Mouse (Mus musculus) neural tube, embryonic 11.5 days (tissue): ENCODE data around the gene Adgrf5. TPM values are rescaled to one million over a fixed set of nuclear protein-coding genes. Genes with fewer than 3 reads are reported as not detected.

Experiments used
- ATAC-seq: fragments of 200-750 bp; cut with Nextera tagmentation; 2 replicates; pipeline ENCODE4 v1.8.0; 2017; ENCODE audit warnings: moderate number of reproducible peaks, mild to moderate bottlenecking, moderate TSS enrichment, moderate library complexity; ENCODE audit not compliant: insufficient read depth, low FRiP score, low TSS enrichment
- DNase-seq: peaks from one replicate; pipeline ENCODE4 v3.0.0-alpha.2; 2015; ENCODE audit warnings: low spot score
- H3K27ac ChIP-seq: fragments of 300-500 bp; sonication (generic); 2 replicates; pipeline ENCODE4 v1.5.1; 2014; ENCODE audit warnings: low read depth, mild to moderate bottlenecking, low read length
- H3K27me3 ChIP-seq: fragments of 300-500 bp; sonication (generic); 2 replicates; pipeline ENCODE4 v1.6.1; 2014; ENCODE audit warnings: mild to moderate bottlenecking, low read length, mixed read lengths; ENCODE audit not compliant: control insufficient read depth, insufficient read depth
- H3K36me3 ChIP-seq: fragments of 300-500 bp; sonication (generic); 2 replicates; pipeline ENCODE4 v1.6.1; 2014; ENCODE audit warnings: mild to moderate bottlenecking, low read length, moderate library complexity, mixed read lengths; ENCODE audit not compliant: control insufficient read depth, insufficient read depth
- H3K4me1 ChIP-seq: fragments of 300-500 bp; sonication (generic); 2 replicates; pipeline ENCODE4 v1.6.1; 2014; ENCODE audit warnings: low read length, mixed read lengths; ENCODE audit not compliant: control insufficient read depth, insufficient read depth
- H3K4me2 ChIP-seq: fragments of 300-500 bp; sonication (generic); 2 replicates; pipeline ENCODE4 v1.6.1; 2014; ENCODE audit warnings: low read depth, mild to moderate bottlenecking, moderate library complexity
- H3K4me3 ChIP-seq: fragments of 300-500 bp; sonication (generic); 2 replicates; pipeline ENCODE4 v1.5.1; 2014; ENCODE audit warnings: low read depth, low read length
- H3K9ac ChIP-seq: fragments of 300-500 bp; sonication (generic); 2 replicates; pipeline ENCODE4 v1.6.1; 2014; ENCODE audit warnings: mild to moderate bottlenecking, low read length
- H3K9me3 ChIP-seq: fragments of 300-500 bp; sonication (generic); 2 replicates; pipeline ENCODE4 v1.6.1; 2016; ENCODE audit warnings: low read length; ENCODE audit not compliant: control insufficient read depth
- WGBS: fragments of 180-500 bp; shearing (Covaris S2); extraction: QIAGEN DNeasy Blood & Tissue Kit; methylation state at CpG from one replicate; pipeline ENCODE4 v1.1.7; 2014; 5-methylcytosine and 5-hydroxymethylcytosine counted together
- polyA plus RNA-seq: library from polyadenylated mRNA; unstranded; fragments of >200 nt; fragmentation: Nextera tagmentation; extraction: Ambion mirVana; gene quantifications from 2 replicates; pipeline ENCODE4 v1.2.1, GENCODE M21; 2014

The Adgrf5 gene
- polyA plus RNA-seq, 1 experiment from 2014 or later, result 11.5 TPM

DNA sequence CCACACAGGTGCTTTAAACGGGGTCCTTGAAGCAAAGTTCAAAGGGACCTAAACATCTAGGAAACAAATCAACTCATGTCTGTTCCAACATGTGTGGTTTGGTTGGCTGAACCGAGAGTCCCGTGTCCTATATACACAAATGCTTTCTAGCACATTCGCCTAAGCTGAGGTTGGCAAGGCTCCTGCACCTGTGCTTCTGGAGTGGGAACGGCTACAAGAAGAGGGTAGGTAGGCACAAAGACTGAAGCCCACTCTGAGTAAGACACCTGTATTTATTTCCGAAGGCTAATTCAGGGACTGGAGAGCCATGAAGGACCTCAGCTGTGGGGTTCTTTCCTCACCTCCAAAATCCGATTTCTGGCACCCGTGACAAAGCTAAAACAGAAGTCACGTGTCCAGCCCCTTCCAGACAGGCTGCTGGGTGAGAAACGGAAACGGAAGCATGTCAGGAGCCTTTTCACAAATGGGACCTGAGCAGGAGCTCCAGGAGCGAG, 99.5 kb downstream of the Adgrf5 start:
- no peaks in the 10 kb centered on the region for H3K9me3 ChIP-seq
- no peak overlapping the region for H3K27ac ChIP-seq
- H3K36me3 ChIP-seq, result no peaks in the 10 kb centered on the region
- no peaks in the 10 kb centered on the region for H3K4me1 ChIP-seq
- no peak overlapping the region for H3K9ac ChIP-seq
- WGBS, result 81% methylated on average over 12 of the region's 12 CpGs
- no peak overlapping the region for H3K4me3 ChIP-seq
- no peak for DNase-seq
- no peak overlapping the region for H3K4me2 ChIP-seq
- no peaks in the 10 kb centered on the region for H3K27me3 ChIP-seq
- ATAC-seq, result no peak

- H3K27ac ChIP-seq, result no peak overlapping the region
- no peak overlapping the region for H3K9ac ChIP-seq
- no peaks in the 10 kb centered on the region for H3K9me3 ChIP-seq
- H3K4me3 ChIP-seq, result no peak overlapping the region
- H3K36me3 ChIP-seq, result no peaks in the 10 kb centered on the region
- peak; percentile 90 for DNase-seq
- no peaks in the 10 kb centered on the region for H3K27me3 ChIP-seq
- no peaks in the 10 kb centered on the region for H3K4me1 ChIP-seq
- WGBS, result 36% methylated on average over 19 of the region's 19 CpGs
- peak; percentile 93 for ATAC-seq
- H3K4me2 ChIP-seq, result no peak overlapping the region; the same call in 1 of the 2 replicates
Observed at GRCm38 (mm10) chr17:43460245-43461181, 100.3 kb downstream of the Adgrf5 start.

GRCm38 (mm10) chr17:43470039-43470438, 109.8 kb downstream of the Adgrf5 start:
- ATAC-seq, result no peak
- H3K4me3 ChIP-seq, result no peak overlapping the region
- no peak overlapping the region for H3K4me2 ChIP-seq
- H3K36me3 ChIP-seq, result no peaks in the 10 kb centered on the region
- no peak overlapping the region for H3K9ac ChIP-seq
- no peak for DNase-seq
- H3K27me3 ChIP-seq, result no peaks in the 10 kb centered on the region
- H3K4me1 ChIP-seq, result no peaks in the 10 kb centered on the region
- no peak overlapping the region for H3K27ac ChIP-seq
- no peaks in the 10 kb centered on the region for H3K9me3 ChIP-seq
- WGBS, result 61% methylated on average over 3 of the region's 3 CpGs

GRCm38 (mm10) chr17:43472558-43472957, 112.3 kb downstream of the Adgrf5 start:
- no peaks in the 10 kb centered on the region for H3K4me1 ChIP-seq
- H3K9ac ChIP-seq, result no peak overlapping the region

DNA sequence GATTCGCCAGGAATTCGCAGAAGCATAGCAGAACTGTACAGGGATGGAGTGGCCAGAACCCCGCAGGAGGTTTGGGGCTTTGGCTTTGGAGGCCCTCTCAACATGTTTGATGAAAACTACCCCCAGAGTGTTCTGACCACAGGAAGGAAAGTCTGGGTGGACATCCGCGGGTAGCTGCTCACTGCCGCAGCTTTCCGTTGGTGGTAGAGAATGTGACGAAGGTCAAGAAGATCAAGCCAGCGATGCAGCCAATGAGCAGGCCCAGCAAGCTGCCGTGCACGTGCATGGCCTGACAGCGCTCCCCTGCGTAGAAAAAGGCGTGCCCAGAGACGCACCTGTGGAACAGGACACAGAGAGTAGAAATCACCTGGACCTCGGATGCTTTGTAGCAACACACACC, 114.5 kb downstream of the Adgrf5 start:
- Histone ChIP-seq H3K4me1 (no peaks in the 10 kb centered on the region), H3K4me3 (no peak overlapping the region), H3K27ac (no peak overlapping the region), H3K4me2 (no peak overlapping the region), H3K36me3 (no peaks in the 10 kb centered on the region), H3K9ac (no peak overlapping the region), H3K27me3 (no peaks in the 10 kb centered on the region), H3K9me3 (no peaks in the 10 kb centered on the region)
- 95% methylated on average over 16 of the region's 16 CpGs for whole genome bisulfite sequencing
- ATAC-seq (no peak), DNase-seq (no peak)

More at GRCm38 (mm10) chr17:43472558-43472957, 112.3 kb downstream of the Adgrf5 start:
- ATAC-seq (no peak), DNase-seq (no peak)
- Histone ChIP-seq H3K9me3 (no peaks in the 10 kb centered on the region), H3K4me2 (no peak overlapping the region), H3K27me3 (no peaks in the 10 kb centered on the region), H3K27ac (no peak overlapping the region), H3K4me3 (no peak overlapping the region), H3K36me3 (no peaks in the 10 kb centered on the region)
- 84% methylated on average over 4 of the region's 4 CpGs for WGBS

DNA sequence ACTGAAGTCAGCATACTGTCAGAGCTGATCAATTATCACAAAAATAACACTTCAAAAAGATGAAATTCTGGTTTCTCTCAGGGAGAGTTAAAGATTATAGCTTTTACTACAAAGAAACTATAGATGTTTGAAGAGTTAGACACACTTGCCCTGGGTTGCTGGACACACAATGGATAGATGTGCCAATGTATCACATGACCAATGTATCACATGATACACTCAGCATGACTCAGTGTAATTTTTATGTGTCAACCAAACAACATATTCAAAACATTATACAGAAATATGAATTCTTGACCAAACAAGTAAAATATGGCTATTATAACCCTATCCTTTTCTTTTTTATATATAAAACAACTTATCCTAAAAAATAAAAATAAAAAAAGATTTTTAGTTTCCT, 117.4 kb downstream of the Adgrf5 start:
- H3K27me3 ChIP-seq, result no peaks in the 10 kb centered on the region
- ATAC-seq (no peak), DNase-seq (no peak)
- no peak overlapping the region for H3K27ac ChIP-seq
- no peaks in the 10 kb centered on the region for H3K9me3 ChIP-seq
- no peak overlapping the region for H3K4me2 ChIP-seq
- H3K4me3 ChIP-seq, result no peak overlapping the region
- no peaks in the 10 kb centered on the region for H3K4me1 ChIP-seq
- H3K36me3 ChIP-seq, result no peaks in the 10 kb centered on the region
- no peak overlapping the region for H3K9ac ChIP-seq

GRCm38 (mm10) chr17:43485982-43486381, 125.7 kb downstream of the Adgrf5 start:
- H3K27me3 ChIP-seq, result no peaks in the 10 kb centered on the region
- no peaks in the 10 kb centered on the region for H3K9me3 ChIP-seq
- DNase-seq, result no peak
- H3K4me2 ChIP-seq, result no peak overlapping the region
- no peak overlapping the region for H3K27ac ChIP-seq
- H3K4me1 ChIP-seq, result no peaks in the 10 kb centered on the region
- no peak for ATAC-seq
- H3K9ac ChIP-seq, result no peak overlapping the region
- 84% methylated on average over 3 of the region's 3 CpGs for WGBS
- no peaks in the 10 kb centered on the region for H3K36me3 ChIP-seq
- no peak overlapping the region for H3K4me3 ChIP-seq

- Histone ChIP-seq H3K9ac (no peak overlapping the region), H3K4me2 (no peak overlapping the region), H3K27me3 (no peaks in the 10 kb centered on the region), H3K4me3 (no peak overlapping the region), H3K4me1 (no peaks in the 10 kb centered on the region), H3K9me3 (no peaks in the 10 kb centered on the region), H3K27ac (no peak overlapping the region), H3K36me3 (no peaks in the 10 kb centered on the region)
- DNase-seq (no peak), ATAC-seq (no peak)
- 89% methylated on average over 2 of the region's 2 CpGs for WGBS
Observed at GRCm38 (mm10) chr17:43488439-43489151, 128.3 kb downstream of the Adgrf5 start.
